Mouse (Mus musculus) lung, adult 10 weeks (tissue): ENCODE measurements around the gene Mfsd4b4. TPM values are rescaled to one million over a fixed set of nuclear protein-coding genes. Genes with fewer than 3 reads are reported as not detected.

Source experiments
- polyA plus RNA-seq: library from polyadenylated mRNA; stranded (reverse); fragments of 350-450 nt; fragmentation: Illumina TruSeq; extraction: RNeasy Lipid Tissue Mini Kit (QIAGEN cat#74804); gene quantifications from one replicate; pipeline ENCODE4 v1.2.3, GENCODE M21; 2014; ENCODE audit warnings: low read depth, low replicate concordance; ENCODE audit not compliant: insufficient read depth

Gene Mfsd4b4
- 1.8 TPM for polyA plus RNA-seq

GRCm38 (mm10) chr10:39898874-39899371 is at the start of gene Mfsd4b4:
Mfsd4b4 (minus strand) TSS chr10:39899238.

GRCm38 (mm10) chr10:39926616-39927139 is 27.6 kb upstream of the Mfsd4b4 start, which contains the start of gene Mfsd4b2:
Mfsd4b2 (minus strand) TSS chr10:39926923.

Other genes with a start within 250 kb of the Mfsd4b4 start
- 10.7 TPM for gene Rev3l, start 167.1 kb downstream of the Mfsd4b4 start, polyA plus RNA-seq
- not detected for gene Mfsd4b2, start 27.7 kb upstream of the Mfsd4b4 start, polyA plus RNA-seq
- 0.81 TPM for gene Mfsd4b3, start 60.9 kb upstream of the Mfsd4b4 start, polyA plus RNA-seq
- gene Mfsd4b5, start 87.4 kb upstream of the Mfsd4b4 start, polyA plus RNA-seq = 0.20 TPM
- gene Mfsd4b1, start 126.0 kb upstream of the Mfsd4b4 start, polyA plus RNA-seq = 0.87 TPM
- gene Slc16a10, start 243.0 kb upstream of the Mfsd4b4 start, polyA plus RNA-seq = 5.3 TPM